Mouse (Mus musculus): ENCODE measurements at regions not wholly inside any gene's neighbourhood (a gene's known extent, or its start where the extent isn't known, plus 50 kb on each side); places are given as distances from the start of the nearest gene placed in this dataset.

DNA sequence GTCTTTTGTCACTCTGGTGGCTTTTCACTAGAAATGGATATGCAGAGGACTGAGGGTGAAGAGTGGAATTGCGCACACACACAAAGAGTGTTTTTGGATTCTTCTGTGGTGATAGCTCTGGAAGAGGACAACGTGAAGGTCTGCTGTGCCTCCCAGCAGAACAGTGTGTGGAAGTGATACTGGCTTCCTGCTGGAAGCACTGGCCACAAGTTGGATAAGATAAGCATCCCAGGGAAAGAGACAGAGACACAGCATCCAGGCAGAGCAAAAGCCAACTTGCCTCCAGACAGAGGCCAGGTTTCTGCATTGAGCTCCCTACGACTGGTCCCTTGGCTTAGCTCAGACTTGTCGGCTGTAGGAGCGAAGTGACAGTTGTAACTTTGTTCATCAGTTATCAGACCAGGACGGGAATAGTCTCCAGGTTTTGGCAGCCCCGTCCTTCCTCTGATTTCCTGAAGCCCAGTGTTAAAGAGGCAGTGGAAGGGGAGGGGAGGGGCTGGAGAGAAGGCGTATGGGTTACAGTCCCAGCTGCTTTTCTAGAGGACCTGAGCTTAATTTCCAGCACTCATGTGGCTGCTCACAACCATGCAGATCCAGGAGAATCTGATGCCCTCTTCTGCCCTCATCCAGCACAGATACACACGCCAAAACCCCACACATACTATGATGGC, 89.2 kb downstream of the Tmem170b start:
- DNase-seq (ENCODE audit: low spot score) = no peak

DNA sequence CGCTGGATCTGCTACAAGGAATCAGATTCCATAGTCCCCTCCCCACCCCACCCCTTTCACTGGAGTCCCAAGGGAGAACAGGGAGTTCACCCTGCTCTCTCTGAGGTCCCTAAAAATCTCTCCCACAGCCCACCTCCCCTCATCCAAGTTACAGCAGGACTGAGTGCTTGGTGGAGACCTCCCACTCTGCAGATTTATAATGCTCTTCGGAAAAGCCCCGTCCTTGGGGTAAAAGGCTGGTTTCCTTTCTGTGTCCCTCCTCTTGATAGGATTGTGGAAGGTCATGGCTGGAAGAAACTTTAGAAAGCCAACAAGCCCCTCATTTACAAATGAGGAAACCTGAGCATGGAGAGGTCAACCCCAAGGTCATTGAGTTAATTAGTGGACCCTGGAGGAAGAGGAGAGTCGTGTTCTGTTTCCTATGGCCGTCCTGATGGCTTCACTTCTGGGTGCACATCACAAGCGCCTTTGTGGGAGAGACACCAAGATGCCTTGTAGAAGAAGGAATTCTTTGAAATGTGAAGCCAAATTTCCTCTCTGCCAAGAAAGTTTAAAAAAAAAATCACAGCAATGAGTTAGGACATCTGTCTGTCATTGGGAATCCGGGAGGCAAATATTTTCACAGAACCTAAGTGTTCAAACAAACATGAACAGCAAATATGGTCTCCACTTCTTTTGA, 91.2 kb downstream of the Tmem170b start:
- DNase-seq (ENCODE audit: low spot score) = no peak

DNA sequence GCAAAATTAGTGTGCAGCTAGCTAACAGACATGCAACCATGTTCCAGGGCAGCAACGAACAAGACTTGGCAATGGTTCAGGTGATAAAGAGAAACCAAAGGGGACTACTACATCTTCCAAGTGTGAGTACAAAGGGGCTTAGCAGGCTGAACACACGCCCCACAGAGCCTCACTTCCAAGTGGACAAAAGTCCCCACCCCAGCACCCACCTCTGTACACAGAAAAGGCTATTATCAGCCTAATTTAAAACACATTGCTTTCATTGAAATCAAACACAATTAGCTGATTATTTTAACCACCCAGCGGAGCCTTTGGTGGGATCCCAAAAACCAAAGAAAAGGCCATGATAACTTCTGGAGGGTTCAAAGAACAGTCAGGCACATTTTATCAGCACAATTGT, 95.6 kb downstream of the Tmem170b start:
- no peak for DNase-seq (ENCODE audit: low spot score)

DNA sequence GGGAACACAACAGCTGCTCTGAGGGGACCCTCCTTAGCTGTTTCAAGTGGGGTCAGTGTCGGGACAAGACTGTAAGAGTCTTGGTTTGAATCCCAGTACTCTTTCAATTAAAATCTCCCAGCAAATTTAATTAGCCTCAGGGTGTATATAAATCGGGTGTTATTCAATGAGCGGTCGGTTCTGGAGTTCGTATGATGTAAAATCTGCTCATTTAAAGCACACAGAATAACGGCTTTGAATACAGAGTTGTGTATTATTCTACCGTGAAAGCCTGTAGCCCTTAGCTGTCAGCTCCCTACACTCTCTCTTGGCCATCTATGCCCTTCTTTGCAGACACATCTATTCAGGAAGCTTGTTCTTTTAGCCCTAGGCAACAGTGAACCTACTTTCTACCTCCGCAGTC, 96.1 kb downstream of the Tmem170b start:
- DNase-seq (ENCODE audit: low spot score) = no peak

DNA sequence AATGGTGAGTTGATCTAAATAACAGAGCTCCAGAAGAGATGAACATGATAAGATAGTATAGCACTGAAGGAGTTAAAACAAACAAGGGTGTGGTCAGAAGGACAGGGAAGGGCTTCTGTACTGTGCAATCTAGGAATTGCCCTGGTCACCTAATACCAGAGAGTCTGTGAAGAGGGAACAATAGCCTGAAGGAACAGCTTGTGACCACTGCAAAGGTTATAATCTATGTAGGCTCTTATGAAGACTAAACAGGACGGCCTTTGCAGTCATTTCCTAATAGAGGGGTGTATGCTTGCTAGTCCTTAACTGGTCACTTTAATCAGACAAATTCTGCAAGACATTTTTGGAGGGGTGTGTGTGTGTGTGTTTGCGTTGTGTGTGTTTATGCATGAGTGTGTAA, 97.5 kb downstream of the Tmem170b start:
- DNase-seq (ENCODE audit: low spot score) = no peak

DNA sequence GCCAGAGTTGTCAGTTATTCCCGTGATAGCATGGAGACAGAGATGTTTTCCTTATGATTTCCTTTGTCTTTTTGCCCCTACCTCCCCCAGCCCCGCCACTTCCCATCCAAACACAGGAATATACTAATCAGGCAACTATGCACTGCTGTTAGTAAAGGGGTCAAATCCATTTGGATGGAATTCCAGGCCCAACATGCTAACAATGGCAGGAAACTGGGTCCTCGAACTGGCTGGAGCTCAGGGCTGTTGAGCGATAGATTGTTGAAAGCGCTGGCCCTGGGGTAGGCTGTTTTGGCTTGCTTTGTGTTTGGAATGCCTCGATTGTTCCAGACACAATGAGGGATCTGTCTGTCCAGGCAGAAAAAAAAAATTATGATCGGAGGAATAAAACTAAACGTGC, 97.9 kb downstream of the Tmem170b start:
- no peak for DNase-seq (ENCODE audit: low spot score)

DNA sequence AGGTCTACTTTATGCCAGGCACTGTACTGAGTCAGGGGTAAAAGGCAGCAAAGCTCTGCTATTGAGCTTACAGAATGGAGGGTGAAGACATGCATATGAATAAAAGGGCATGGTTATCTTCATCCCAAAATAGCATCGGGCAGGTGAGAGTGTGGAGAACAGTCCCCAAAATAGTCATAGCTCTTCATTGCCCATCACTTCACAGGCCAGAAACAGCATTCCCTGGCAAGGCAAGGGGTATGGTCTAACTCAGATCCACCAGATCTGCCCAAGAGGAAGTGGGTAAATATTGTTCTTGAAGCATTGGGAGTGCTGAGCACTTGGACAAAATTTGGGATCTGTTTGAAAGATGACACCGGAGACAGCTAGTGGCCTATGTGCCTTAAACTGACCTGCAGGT, 99.1 kb downstream of the Tmem170b start:
- DNase-seq (ENCODE audit: low spot score) = no peak

DNA sequence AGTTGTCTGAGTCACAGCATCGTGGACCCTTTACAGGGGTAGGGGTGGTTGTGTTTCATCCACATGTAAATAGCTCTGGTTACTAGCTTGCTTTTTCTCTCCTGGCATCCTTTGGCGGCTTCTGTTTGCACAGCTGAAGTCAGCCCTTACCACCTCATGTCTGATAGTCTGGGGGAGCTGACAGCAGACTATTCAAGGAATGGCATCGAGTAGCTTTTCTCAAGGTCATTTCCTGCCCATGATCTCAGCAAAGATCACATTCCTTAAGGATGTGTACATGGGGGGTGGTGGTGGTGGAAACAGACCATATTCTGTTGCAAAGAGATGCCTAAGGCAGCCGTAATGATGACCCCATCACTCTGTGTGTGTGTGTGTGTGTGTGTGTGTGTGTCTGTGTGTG, 99.9 kb downstream of the Tmem170b start:
- DNase-seq (ENCODE audit: low spot score) = no peak

DNA sequence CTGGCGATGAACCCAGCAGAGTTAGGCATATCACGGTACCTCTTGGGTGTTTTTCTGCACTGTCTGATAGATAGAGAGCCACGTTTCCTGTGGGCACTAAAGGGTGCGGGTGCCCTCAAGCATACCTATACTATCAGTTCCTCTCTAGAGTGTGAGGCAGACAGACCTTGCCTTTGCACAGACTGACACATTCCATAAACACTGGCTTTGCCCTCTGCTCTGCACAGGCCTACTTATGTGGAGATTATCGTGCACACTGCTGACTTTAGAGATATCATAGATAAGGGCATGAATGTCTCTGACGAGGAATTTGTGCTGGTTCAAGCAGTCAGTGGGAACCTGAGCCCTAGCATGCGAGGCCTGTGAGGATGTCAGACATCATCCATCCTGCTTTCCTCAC, 102.1 kb downstream of the Tmem170b start:
- DNase-seq (ENCODE audit: low spot score) = no peak

DNA sequence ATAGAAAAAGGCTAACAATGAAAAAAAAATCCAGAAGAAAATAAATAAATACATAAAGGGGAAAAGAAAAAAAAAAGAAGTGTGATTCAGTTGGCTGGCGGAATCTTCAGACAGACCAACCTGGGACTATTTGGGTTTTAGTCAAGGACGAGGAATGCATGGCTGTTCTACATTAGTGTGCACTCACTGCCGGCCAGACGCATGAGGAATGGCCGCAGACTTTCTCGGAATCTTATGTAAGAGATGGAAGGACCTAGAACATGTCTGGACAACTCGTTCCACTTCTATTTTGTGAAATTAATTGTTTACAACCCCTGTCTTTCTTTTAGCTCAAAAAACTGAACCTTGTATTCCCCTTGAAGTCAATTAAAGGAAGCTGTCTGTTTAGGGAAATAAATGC, 103.4 kb downstream of the Tmem170b start:
- DNase-seq (ENCODE audit: low spot score) = no peak

DNA sequence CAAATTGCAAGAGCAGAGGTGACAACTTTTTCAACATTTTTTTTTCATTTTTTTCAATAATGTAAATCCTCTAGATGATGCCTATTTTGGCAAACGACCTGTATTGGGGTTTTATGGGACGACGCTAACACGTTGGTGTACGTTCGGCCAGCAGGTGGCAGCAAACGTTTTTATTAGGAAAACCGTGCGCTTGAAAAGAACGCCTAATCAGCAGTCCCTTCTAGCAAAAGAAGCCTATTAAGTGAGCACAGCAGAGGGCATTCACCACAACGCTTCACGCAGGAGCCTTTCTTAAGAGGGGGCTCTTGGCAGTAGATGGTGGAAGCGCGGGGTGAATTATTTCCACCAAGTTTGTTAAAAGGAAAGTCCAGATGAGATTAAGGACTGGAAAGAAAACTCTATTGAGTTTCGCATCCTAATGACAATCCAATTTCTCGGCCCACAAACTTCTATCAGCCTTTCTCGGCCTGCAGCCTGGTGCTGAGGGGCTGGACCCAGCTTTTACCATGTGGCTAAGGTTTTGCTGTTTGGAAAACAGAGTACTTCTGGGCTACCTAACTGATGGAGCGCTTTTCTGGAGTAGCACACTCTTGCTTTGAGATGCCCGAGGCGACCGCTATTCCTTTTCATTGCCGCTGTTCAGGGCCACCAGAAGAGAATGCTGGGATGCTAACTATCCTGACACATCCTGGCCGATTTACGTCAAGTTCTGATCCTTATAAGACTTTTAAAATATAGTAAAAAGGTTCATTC, 103.9 kb downstream of the Tmem170b start:
- peak; percentile 54 for DNase-seq (ENCODE audit: low spot score)

DNA sequence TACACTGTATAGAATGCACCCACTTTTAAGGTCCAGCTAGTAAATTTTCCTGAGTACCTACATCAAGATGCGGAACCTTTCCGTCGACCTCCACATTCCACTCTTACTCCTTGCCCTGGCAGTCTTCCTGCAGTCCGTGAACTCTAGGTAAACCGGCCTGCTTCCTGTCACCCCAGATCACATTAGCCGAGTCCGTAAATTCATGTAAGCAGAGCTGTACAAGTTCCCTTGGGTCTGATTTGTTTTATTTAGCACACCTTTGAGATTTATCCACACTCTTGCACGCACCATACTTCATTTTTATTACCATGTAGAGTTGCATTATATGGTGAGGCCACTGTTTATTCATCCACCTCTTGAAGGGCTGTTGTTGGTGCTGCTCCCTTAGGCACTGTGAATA, 106.9 kb downstream of the Tmem170b start:
- DNase-seq (ENCODE audit: low spot score) = no peak

Data from ovary, adult 18-20 months (tissue).